Mouse (Mus musculus): Measurements from ENCODE around the gene Bsdc1.

DNA sequence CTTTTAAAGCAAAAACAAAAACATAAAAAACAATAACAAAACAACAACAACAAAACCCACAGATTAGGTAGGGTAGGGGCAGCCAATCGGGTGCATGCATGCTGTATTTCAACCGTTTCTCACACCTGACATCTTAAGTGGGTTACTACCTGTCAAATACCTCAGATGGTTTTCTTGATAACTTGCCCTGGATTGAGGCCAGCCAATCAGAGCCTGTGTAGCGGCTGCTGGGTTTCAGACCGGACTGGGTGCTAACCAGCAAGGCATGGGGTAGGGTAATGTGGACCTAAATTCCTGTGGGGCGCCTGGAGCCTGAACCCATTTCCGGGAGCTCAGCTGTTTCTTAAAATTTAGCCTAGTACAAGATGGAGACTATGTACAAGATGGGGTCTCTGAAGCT lies 20.2 kb upstream of the Bsdc1 start:
- TF ChIP-seq EP300 (IDR thresholded peaks at IDR 0.05; ENCODE audit: low read depth): no peak
- TF ChIP-seq CTCF (IDR thresholded peaks at IDR 0.05; ENCODE audit: low read depth): no peak
